Mouse (Mus musculus) hindbrain, embryonic 13.5 days (tissue): Measurements from ENCODE around the gene Agpat2. TPM values are rescaled to one million over a fixed set of nuclear protein-coding genes. Genes with fewer than 3 reads are reported as not detected.

Source experiments
- ATAC-seq: fragments of 200-750 bp; cut with Nextera tagmentation; 2 replicates; pipeline ENCODE4 v1.8.0; 2017; ENCODE audit warnings: moderate TSS enrichment; ENCODE audit not compliant: low FRiP score
- H3K27ac ChIP-seq: fragments of 300-500 bp; sonication (generic); 2 replicates; pipeline ENCODE4 v1.5.1; 2015; ENCODE audit warnings: inconsistent platforms, mild to moderate bottlenecking, moderate library complexity
- H3K27me3 ChIP-seq: fragments of 300-500 bp; sonication (generic); 2 replicates; pipeline ENCODE4 v1.6.1; 2015; ENCODE audit warnings: mild to moderate bottlenecking, inconsistent platforms
- H3K36me3 ChIP-seq: fragments of 300-500 bp; sonication (generic); 2 replicates; pipeline ENCODE4 v1.6.1; 2015; ENCODE audit warnings: mild to moderate bottlenecking, inconsistent platforms
- H3K4me1 ChIP-seq: fragments of 300-500 bp; sonication (generic); replicated peaks from 2 replicates; pipeline ENCODE4 v1.6.1; 2015; ENCODE audit warnings: inconsistent platforms
- H3K4me2 ChIP-seq: fragments of 300-500 bp; sonication (generic); 2 replicates; pipeline ENCODE4 v1.6.1; 2015; ENCODE audit warnings: inconsistent platforms, mild to moderate bottlenecking, moderate library complexity
- H3K4me3 ChIP-seq: fragments of 300-500 bp; sonication (generic); 2 replicates; pipeline ENCODE4 v1.5.1; 2015; ENCODE audit warnings: mild to moderate bottlenecking, inconsistent platforms
- H3K9ac ChIP-seq: fragments of 300-500 bp; sonication (generic); 2 replicates; pipeline ENCODE4 v1.6.1; 2015; ENCODE audit warnings: mild to moderate bottlenecking, inconsistent platforms
- H3K9me3 ChIP-seq: fragments of 300-500 bp; sonication (generic); 2 replicates; pipeline ENCODE4 v1.6.1; 2016; ENCODE audit warnings: inconsistent platforms
- WGBS: fragments of 180-500 bp; shearing (Covaris S2); methylation state at CpG from one replicate; pipeline ENCODE4 v1.1.7; 2015; 5-methylcytosine and 5-hydroxymethylcytosine counted together
- polyA plus RNA-seq: library from polyadenylated mRNA; unstranded; fragments of >200 nt; fragmentation: Nextera tagmentation; extraction: Ambion mirVana; gene quantifications from 2 replicates; pipeline ENCODE4 v1.2.1, GENCODE M21; 2015

The Agpat2 gene
- polyA plus RNA-seq, 1 experiment from 2014 or later = 6.8 TPM

DNA sequence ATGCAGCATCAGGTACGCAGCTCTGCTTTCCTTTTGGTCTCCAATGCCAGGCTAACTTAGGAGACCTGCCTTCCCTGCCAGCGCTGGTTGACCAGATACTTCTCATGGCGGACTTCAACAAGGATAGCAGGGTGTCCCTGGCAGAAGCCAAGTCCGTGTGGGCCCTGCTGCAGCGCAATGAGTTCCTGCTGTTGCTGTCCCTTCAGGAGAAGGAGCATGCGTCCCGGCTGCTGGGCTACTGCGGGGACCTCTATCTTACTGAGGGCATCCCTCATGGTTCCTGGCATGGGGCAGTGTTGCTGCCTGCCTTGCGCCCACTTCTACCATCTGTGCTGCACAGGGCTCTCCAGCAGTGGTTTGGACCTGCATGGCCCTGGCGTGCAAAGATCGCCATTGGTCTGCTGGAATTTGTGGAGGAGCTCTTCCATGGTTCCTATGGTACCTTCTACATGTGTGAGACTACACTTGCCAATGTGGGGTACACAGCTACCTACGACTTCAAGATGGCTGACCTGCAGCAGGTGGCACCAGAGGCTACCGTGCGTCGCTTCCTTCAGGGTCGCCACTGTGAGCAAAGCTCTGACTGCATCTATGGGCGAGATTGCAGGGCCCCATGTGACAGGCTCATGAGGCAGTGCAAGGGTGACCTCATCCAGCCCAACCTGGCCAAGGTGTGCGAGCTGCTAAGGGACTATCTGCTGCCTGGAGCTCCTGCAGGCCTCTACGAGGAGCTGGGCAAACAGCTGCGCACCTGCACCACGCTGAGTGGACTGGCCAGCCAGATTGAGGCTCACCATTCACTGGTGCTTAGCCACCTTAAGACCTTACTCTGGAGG, 31.5 kb upstream of the Agpat2 start:
- no peak overlapping the region for H3K4me2 ChIP-seq
- WGBS = 78% methylated on average over 21 of the region's 21 CpGs
- no peaks in the 10 kb centered on the region for H3K27me3 ChIP-seq
- H3K4me3 ChIP-seq = no peak overlapping the region
- H3K9me3 ChIP-seq = no peaks in the 10 kb centered on the region
- H3K4me1 ChIP-seq = peaks cover 77% of the 10 kb centered on the region
- no peak overlapping the region for H3K27ac ChIP-seq
- H3K36me3 ChIP-seq = peaks cover 63% of the 10 kb centered on the region
- ATAC-seq = no peak
- 0 out of 2 replicates have a peak overlapping the region, but pooled peaks have one; percentile 43 for H3K9ac ChIP-seq

DNA sequence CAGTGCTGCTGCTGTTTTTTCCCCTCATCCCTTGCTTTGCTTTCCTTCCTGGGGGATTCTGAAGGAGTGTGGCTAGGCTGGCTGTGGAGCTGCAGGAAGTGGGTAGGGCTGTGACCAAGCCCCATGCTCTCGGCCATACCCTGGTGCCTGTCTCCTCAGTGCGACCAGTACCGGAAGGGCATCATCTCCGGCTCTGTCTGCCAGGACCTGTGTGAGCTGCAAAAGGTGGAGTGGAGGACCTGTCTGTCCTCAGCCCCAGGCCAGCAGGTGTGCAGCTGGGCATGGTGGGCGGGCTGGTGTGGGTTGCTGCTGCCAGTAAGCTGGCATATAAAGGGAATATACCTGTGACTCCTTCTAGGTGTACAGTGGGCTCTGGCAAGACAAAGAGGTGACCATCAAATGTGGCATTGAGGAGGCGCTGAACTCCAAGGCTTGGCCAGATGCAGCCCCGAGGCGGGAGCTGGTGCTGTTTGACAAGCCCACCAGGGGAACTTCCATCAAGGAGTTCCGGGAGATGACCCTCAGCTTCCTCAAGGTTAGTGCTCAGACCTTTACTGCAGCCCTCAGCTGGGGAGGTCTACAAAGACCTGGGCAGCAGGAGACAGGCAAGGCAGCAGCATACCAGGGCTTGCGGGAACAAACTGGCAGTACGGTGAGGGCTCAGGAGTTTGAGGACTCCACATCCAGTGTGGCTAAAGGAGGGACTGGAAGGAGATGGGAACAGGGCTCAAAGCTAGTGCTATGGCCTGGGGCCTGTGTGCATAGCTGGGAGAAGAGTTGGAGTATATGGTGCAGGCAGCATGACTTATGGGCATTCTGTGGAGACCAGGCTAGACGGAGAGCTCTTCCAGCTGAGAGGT, 30.6 kb upstream of the Agpat2 start:
- H3K9me3 ChIP-seq = no peaks in the 10 kb centered on the region
- H3K9ac ChIP-seq = peak overlapping the region; percentile 43; the same call in 1 of the 2 replicates
- peak overlapping the region; percentile 30 for H3K27ac ChIP-seq
- no peak overlapping the region for H3K4me2 ChIP-seq
- ATAC-seq = no peak
- peaks cover 64% of the 10 kb centered on the region for H3K36me3 ChIP-seq
- H3K27me3 ChIP-seq = no peaks in the 10 kb centered on the region
- H3K4me1 ChIP-seq = peaks cover 86% of the 10 kb centered on the region
- no peak overlapping the region for H3K4me3 ChIP-seq
- 72% methylated on average over 12 of the region's 12 CpGs for WGBS

DNA sequence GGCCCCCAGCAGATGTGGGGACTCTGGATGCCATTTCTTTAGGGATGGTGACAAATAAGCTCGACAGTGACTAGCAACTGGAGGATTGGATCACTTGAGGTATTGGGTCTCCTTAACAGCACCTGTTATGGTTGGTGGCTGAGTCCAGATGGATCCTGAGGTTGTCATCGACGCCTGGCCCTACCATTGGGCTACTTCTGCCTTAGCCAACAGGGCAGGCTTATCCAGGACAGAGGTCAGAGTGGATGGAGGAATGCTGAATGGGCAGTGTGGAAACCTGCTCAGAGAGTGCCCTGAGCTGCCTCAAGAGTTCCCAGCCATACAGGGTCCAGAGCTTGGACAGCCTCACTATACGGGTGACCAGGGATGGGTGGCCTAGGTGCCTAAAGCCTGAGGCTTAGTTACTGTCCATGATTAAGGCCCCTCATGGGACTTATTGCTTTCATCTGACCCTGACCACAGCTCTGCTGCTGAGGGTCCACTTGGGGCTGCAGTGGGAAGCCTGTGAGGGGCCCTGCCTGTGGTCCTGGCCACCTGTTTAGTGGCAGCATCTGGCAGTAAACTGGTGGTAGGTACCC, 29.8 kb upstream of the Agpat2 start:
- no peak for ATAC-seq
- peak overlapping the region; percentile 43; the same call in 1 of the 2 replicates for H3K9ac ChIP-seq
- peaks cover 64% of the 10 kb centered on the region for H3K36me3 ChIP-seq
- H3K4me1 ChIP-seq = peaks cover 91% of the 10 kb centered on the region
- H3K27me3 ChIP-seq = no peaks in the 10 kb centered on the region
- peak overlapping the region; percentile 30 for H3K27ac ChIP-seq
- H3K4me3 ChIP-seq = no peak overlapping the region
- no peak overlapping the region for H3K4me2 ChIP-seq
- WGBS = 64% methylated on average over 4 of the region's 4 CpGs
- no peaks in the 10 kb centered on the region for H3K9me3 ChIP-seq

DNA sequence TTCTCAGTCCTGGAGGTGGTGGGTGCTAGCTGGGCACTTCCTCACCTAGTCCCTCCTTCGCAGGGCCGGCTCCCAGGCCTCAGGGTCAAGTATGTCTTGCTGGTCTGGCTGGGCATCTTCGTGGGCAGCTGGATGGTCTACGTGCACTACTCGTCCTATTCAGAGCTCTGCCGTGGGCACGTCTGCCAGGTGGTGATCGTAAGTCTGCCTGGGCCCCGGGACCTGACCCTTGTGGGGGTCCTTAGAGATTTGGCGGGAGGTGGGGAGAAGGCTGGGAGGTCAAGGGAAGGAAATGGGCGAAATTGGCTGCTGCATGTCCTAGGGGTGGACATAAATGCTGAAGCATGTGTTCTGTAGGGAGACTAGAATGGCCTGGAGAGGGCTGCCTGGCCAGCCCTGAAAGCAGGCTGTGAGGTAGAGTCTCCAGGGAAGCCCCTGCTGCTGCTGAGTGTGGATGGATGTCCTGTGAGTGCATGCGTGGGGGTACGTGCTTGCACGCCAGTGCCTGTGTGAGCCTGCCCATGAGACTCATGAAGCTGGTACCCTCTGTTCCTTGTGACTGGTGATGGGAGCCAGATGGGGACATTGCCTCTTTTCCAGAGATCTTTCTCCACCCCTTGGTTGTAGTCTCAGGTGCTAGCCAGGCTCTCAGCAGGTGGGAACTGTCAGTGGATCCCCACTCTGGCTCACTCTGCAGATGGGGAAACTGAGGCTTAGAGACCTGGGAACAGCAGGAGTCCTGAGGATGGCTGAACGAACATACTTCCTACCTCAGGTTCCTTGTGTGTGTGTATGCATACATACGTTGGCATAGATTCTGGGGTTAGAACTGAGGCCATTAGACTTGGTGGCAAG, 28.6 kb upstream of the Agpat2 start:
- Histone ChIP-seq H3K4me2 (peak overlapping the region; percentile 23), H3K4me3 (no peak overlapping the region), H3K27ac (peak overlapping the region; percentile 52), H3K27me3 (no peaks in the 10 kb centered on the region), H3K9me3 (no peaks in the 10 kb centered on the region), H3K36me3 (peaks cover 57% of the 10 kb centered on the region), H3K9ac (peak overlapping the region; percentile 65), H3K4me1 (peaks cover 86% of the 10 kb centered on the region)
- 81% methylated on average over 16 of the region's 16 CpGs for WGBS
- no peak for ATAC-seq

DNA sequence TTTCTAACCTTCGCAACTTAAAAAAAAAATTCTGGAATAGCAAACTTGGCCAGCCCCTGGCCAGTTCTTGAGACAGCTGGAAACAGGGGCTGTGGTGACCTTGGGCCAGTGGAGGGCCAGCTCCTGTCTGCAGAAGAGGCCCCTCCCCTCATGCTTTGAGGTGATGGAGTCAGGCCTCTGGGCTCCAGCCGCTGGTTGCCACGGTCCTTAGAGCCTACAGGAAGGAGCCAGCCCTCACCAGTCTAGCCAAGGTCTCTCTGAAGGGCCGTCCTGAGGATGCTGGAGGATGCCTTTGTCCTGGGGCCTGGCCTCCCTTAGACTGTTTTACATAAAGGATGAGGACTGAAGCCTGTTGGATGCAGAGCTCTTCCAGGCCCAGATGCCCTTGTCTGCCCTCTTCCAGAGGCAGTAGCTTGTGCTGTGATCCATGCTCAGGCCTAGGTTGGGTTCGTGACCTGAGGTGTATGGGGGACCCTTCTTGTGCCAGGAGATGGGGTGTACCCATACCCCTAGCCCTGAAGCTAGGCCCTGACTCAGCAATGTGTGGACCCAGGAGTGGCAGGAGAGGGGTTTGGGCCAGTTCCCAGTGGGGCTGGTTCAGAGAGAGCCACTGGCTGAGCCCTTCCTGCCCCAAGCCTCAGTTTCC, 24.7 kb upstream of the Agpat2 start:
- peak overlapping the region; percentile 98 for H3K9ac ChIP-seq
- H3K9me3 ChIP-seq = no peaks in the 10 kb centered on the region
- peaks cover 18% of the 10 kb centered on the region for H3K36me3 ChIP-seq
- H3K27me3 ChIP-seq = no peaks in the 10 kb centered on the region
- ATAC-seq = peak; percentile 61
- H3K4me1 ChIP-seq = peaks cover 58% of the 10 kb centered on the region
- WGBS = 17% methylated on average over 5 of the region's 5 CpGs
- H3K27ac ChIP-seq = peak overlapping the region; percentile 92
- H3K4me2 ChIP-seq = peak overlapping the region; percentile 90
- H3K4me3 ChIP-seq = peak overlapping the region; percentile 86

DNA sequence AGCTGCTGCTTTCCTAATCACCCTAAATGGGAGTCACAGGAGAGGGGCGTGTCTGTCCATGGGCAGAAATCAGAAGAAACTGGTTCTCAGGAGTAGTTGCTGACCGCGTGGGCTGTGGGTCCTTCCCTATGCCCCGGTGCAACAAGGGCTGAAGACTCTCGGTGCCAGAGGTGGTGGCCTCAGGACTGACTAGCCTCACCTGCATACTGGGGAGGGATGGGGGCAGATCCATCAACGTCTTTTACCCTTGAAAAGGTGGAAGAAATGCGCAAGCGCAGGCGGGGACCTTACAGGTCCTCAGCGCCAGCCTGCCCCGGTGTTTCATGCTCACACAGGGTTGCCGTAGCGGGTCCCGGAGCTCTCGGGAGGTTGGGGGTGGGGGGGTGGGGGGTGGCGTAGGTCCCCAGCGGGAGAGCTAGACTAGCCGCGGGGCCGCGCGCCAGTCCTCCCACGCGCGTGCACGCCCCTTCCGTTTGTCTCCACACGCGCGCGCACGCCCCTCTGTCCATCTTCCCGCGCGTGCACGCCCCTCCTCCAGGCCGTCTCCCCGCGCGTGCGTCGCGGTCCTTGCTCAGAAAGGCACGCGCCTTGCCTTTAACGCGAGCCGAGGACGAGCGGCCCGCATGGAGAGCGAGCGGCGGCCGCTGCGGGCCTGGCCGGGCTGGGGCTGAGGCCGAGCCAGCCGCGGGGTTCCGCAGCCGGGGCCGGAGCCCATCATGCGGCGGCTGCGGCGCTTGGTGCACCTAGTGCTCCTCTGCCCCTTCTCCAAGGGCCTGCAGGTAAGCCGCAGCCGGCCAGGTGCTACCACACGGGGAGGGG, 23.9 kb upstream of the Agpat2 start, which contains the start of gene Fam69b:
Gene Fam69b (plus strand): TSS at position 537 of the 819 bp plus-strand sequence.
- peak within 1 kb of the TSS; percentile 92 for H3K27ac ChIP-seq
- peak within 1 kb of the TSS; percentile 90 for H3K4me2 ChIP-seq
- peaks cover 11% of the 10 kb centered on the region for H3K36me3 ChIP-seq
- H3K9ac ChIP-seq = peak within 1 kb of the TSS; percentile 98
- under 1% methylated on average over 55 of the region's 70 CpGs for WGBS
- ATAC-seq = peak; percentile 79
- no peaks in the 10 kb centered on the region for H3K27me3 ChIP-seq
- H3K9me3 ChIP-seq = no peaks in the 10 kb centered on the region
- H3K4me3 ChIP-seq = peak within 1 kb of the TSS; percentile 86
- peaks cover 51% of the 10 kb centered on the region for H3K4me1 ChIP-seq

DNA sequence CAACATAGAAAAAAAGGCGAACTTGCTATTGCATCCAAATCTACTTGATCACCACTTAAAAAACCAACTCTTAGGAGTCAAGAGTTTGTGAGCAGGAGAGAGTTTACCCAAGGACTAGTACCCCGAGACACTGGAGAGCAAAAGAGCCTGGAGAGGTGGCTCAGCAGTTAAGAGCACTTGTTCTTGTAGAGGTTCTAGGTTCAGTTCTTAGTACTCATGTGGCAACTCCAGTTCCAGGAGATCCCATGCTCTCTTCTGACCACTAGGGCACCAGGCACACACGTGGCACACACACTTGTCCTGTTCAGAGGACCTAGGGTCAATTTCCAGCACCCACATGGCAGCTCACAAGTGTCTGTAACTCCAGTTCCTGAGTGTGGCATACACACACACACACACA, 21.9 kb upstream of the Agpat2 start:
- no peaks in the 10 kb centered on the region for H3K9me3 ChIP-seq
- no peak overlapping the region for H3K27ac ChIP-seq
- peaks cover 31% of the 10 kb centered on the region for H3K4me1 ChIP-seq
- H3K4me3 ChIP-seq = no peak overlapping the region
- WGBS = 75% methylated on average over 3 of the region's 3 CpGs
- no peak for ATAC-seq
- no peak overlapping the region for H3K4me2 ChIP-seq
- H3K27me3 ChIP-seq = no peaks in the 10 kb centered on the region
- peaks cover 5% of the 10 kb centered on the region; the same call in 1 of the 2 replicates for H3K36me3 ChIP-seq
- no peak overlapping the region for H3K9ac ChIP-seq

DNA sequence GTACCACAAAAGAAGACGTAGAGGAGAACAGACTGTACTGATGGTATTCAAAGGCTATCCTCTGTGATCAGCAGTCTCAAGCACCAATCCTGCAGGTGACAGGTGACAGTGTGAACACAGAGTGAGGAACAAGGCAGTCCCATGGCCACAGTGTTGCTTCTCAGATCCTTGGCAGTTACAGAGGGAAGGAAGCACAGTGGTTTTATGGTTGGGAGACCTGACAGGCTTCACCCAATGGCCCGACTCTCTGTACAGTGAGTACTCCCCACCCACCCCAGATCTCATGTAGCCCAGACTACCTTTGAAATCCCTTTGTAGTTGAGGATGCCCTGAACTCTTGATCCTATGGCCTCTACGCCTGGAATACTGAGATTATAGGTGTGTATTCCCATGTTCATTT, 21.2 kb upstream of the Agpat2 start:
- Histone ChIP-seq H3K9ac (no peak overlapping the region), H3K36me3 (no peaks in the 10 kb centered on the region), H3K27me3 (no peaks in the 10 kb centered on the region), H3K4me1 (peaks cover 24% of the 10 kb centered on the region), H3K4me2 (no peak overlapping the region), H3K27ac (no peak overlapping the region), H3K9me3 (no peaks in the 10 kb centered on the region), H3K4me3 (no peak overlapping the region)
- no peak for ATAC-seq
- 88% methylated on average over 3 of the region's 3 CpGs for WGBS

DNA sequence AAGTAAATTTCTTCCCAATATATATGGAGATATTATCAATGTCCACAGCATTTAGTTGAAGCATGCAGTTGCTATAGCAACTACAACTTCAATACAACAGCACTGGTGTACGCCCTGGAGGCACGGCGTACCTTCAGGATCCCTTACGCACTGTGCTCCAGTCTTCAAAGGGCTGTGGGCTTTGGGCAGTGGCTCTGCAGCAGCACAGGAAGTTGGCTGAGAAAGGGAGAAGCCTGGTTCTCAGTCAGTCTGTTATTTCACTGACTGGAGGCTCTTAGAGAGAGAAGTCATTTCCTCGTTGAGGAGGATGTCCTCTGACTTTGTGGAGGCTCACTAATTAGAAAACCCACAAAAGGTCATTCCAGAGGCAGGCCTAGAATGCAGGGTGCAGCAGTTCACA, 18.8 kb upstream of the Agpat2 start:
- Histone ChIP-seq H3K9ac (no peak overlapping the region), H3K9me3 (no peaks in the 10 kb centered on the region), H3K27me3 (no peaks in the 10 kb centered on the region), H3K27ac (no peak overlapping the region), H3K4me3 (no peak overlapping the region), H3K36me3 (no peaks in the 10 kb centered on the region), H3K4me1 (peaks cover 4% of the 10 kb centered on the region), H3K4me2 (no peak overlapping the region)
- no peak for ATAC-seq
- WGBS = 74% methylated on average over 5 of the region's 5 CpGs

DNA sequence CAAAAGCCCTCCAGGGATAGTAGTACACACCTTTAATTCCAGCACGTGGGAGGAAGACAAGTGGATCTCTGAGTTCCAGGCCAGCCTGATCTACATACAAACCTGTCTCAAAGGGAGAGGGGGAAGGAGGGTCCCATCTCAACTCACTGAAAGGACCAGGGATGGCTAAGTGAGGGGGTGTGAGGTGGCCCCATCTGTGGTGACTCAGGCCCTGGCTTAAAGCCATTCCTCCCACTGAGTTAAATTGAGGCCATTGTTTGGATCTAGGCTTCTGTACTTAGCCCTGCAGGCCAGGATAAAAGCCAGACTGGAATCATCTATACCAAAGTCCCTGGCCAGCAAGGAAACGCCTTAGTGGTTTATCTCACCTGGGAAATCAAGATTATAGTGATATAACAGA, 17.0 kb upstream of the Agpat2 start:
- H3K27me3 ChIP-seq = no peaks in the 10 kb centered on the region
- H3K9me3 ChIP-seq = no peaks in the 10 kb centered on the region
- H3K9ac ChIP-seq = no peak overlapping the region
- ATAC-seq = no peak
- no peak overlapping the region for H3K4me2 ChIP-seq
- H3K36me3 ChIP-seq = no peaks in the 10 kb centered on the region
- 49% methylated on average over 2 of the region's 2 CpGs for WGBS
- H3K4me1 ChIP-seq = no peaks in the 10 kb centered on the region
- H3K4me3 ChIP-seq = no peak overlapping the region
- H3K27ac ChIP-seq = no peak overlapping the region
